Mouse (Mus musculus): ENCODE measurements around the gene Tead3. TPM values are rescaled to one million over a fixed set of nuclear protein-coding genes. Genes with fewer than 3 reads are reported as not detected.
"Not testable (repeated sequence)": the region's sequence is repeated elsewhere in the genome, so short reads cannot be mapped to it uniquely, and the experiment has no call there.

Gene Tead3
- polyA plus RNA-seq, 1 experiment from 2014 or later, result 1.8 TPM

DNA sequence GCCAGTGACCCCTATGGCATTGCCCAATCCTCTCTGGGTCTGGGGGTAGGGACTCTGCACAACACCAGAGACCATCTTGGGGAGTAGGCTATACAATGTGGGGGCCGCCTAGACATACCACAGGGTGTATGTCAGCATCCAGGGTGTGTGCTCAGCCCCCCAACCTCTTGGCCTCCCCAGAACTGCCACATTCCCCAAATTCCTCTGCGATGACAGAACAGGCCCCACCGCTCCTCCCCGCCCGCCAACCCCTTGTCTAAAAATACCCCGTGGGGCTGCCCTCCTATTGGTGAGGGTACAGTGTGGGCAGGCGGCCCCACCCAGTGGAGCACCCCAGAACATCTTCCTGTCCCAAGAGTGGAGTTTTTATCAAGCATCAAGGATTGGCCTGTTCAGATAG lies 10.0 kb downstream of the Tead3 start:
- H3K9me3 ChIP-seq, result no peaks in the 10 kb centered on the region
- H3K4me1 ChIP-seq (replicated peaks), result peaks cover 14% of the 10 kb centered on the region
- 0 out of 2 replicates have a peak, but pooled peaks have one; percentile 21 for ATAC-seq (ENCODE audit: low FRiP score, low read depth)
- H3K36me3 ChIP-seq, result no peaks in the 10 kb centered on the region
- H3K4me3 ChIP-seq, result no peak overlapping the region
- no peak overlapping the region for H3K27ac ChIP-seq (replicated peaks)
- 76% methylated on average over 7 of the region's 7 CpGs for WGBS
- H3K4me2 ChIP-seq, result peak overlapping the region; percentile 54
- no peak overlapping the region; the same call in 1 of the 2 replicates for H3K9ac ChIP-seq
- H3K27me3 ChIP-seq, result no peaks in the 10 kb centered on the region; the same call in 1 of the 2 replicates

DNA sequence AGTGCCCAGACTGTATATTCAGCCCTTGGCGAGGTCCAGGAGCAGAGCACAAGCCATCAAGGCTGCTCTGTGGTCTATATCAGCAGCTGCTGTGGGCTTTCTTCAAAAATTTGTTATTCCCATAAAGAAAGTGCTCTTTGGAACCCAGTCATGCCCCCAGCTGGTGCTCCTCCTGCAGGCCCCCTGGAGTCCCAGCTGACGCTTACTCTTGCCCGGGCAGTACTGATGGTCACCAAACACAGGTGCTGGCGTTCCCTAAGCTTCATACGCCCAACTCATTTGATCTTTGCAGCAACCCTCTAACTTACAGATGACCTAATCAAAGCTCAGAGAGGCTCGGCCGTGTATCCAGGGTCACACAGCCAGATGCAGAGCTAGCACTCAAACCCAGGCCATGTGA lies 13.1 kb downstream of the Tead3 start:
- H3K9me3 ChIP-seq, result no peaks in the 10 kb centered on the region
- H3K4me3 ChIP-seq, result no peak overlapping the region
- 94% methylated on average over 7 of the region's 7 CpGs for WGBS
- H3K27me3 ChIP-seq, result no peaks in the 10 kb centered on the region
- no peak for ATAC-seq (ENCODE audit: low FRiP score, low read depth)
- H3K36me3 ChIP-seq, result no peaks in the 10 kb centered on the region
- no peak overlapping the region for H3K9ac ChIP-seq
- peaks cover 18% of the 10 kb centered on the region for H3K4me1 ChIP-seq (replicated peaks)
- no peak overlapping the region for H3K27ac ChIP-seq (replicated peaks)
- H3K4me2 ChIP-seq, result no peak overlapping the region

DNA sequence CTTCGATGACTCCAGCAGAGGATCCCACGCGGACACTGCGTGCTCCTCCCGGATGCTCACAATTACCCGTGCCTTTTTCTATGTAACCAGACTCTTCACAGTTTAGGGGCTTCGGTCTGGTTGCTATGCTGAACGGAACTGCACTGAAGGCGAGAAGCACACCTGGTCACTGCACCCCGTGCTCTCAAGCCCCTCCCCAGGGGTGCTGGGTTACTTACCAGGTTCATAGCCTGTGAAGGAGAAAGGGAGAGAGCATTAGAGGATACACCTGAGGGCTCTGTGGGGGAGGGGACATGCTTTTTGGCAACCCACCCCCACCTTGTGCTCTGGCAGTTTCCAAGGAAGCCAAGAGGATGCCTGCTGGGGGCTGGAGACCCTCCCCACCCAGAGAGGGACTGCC lies 15.3 kb downstream of the Tead3 start:
- ATAC-seq (ENCODE audit: low FRiP score, low read depth), result no peak
- WGBS, result 81% methylated on average over 10 of the region's 10 CpGs

DNA sequence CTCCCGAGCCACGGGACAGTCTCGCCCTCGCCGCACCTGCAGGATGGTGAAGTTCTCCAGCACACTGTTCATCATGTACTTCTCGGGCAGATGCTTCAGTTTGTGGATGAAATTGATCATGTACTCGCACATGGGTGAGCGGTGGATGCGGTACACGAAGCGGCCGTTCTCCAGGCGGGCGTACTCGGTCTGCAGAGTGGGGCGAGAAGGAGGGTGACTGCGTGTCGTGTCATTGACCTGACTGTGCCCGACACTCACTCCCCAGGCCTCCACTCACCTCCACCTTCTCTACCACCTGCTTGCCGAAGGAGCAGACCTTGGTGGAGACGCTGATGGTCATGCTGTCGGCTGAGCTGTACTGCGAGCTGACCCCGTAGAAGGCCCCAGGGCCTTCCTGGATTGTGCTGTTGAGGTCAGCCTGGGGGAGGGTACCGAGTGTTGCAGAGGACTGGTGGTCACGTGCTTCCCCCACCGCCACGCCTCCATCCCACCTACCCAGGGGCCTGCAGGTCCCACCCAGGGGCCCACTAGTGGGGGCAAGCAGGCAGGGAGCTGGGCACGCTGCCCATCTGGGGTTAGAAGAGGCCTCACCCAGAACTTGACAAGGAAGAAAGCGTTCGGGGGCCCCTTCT lies 17.6 kb downstream of the Tead3 start:
- Histone ChIP-seq H3K27me3 (no peaks in the 10 kb centered on the region), H3K4me1 (replicated peaks) (peaks cover 29% of the 10 kb centered on the region), H3K27ac (replicated peaks) (no peak overlapping the region), H3K4me2 (peak overlapping the region; percentile 35), H3K9ac (no peak overlapping the region), H3K9me3 (no peaks in the 10 kb centered on the region), H3K36me3 (peaks cover 15% of the 10 kb centered on the region), H3K4me3 (no peak overlapping the region)
- ATAC-seq (ENCODE audit: low FRiP score, low read depth), result no peak
- WGBS, result 63% methylated on average over 31 of the region's 31 CpGs

More for the DNA sequence above, 15.3 kb downstream of the Tead3 start:
- Histone ChIP-seq H3K9ac (no peak overlapping the region), H3K36me3 (peaks cover 10% of the 10 kb centered on the region), H3K4me2 (no peak overlapping the region), H3K27me3 (no peaks in the 10 kb centered on the region), H3K9me3 (no peaks in the 10 kb centered on the region), H3K27ac (replicated peaks) (no peak overlapping the region), H3K4me1 (replicated peaks) (peaks cover 13% of the 10 kb centered on the region; the same call in 1 of the 2 replicates), H3K4me3 (no peak overlapping the region)

DNA sequence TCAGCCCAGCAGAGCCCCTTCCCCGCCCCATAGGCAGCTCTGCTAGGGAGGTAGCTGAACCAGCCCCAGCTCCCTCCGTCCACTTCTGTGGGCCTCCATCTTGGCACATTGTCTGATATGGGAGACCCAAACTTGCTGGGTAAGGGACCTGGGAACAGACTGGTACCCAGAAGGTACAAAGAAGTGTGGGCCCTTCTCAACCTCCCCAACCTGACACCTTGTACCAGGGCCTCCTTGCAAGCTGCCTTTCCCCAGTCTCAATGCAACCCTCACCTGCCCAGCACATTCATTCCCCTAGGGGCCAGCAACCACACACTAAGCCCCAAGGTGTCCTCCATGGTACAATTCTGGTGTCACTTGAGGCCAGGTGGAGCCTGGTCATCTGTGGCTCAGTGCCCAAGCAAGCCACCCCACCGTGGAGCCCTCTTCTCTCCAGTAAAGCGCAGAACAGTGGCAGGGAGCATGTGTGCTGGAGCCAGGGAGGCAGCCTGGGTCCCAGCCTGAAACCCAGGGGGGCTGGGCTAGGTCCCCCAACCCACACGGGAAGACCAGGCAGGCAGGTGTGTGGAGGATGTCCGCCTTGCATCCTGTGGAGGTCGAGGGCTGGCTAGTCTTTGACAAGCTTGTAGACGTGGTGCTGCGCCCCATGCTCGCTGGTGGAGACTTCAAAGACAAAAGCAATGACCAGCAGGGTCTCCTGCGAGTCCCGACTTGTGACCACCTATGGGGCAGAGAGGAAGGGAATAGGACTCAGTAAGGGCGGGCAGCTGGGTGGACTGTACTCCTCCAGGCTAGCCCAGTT lies 18.3 kb downstream of the Tead3 start:
- H3K9me3 ChIP-seq, result no peaks in the 10 kb centered on the region
- H3K4me3 ChIP-seq, result no peak overlapping the region
- no peak for ATAC-seq (ENCODE audit: low FRiP score, low read depth)
- H3K9ac ChIP-seq, result no peak overlapping the region
- H3K36me3 ChIP-seq, result peaks cover 15% of the 10 kb centered on the region
- H3K4me2 ChIP-seq, result no peak overlapping the region
- no peaks in the 10 kb centered on the region for H3K27me3 ChIP-seq
- 42% methylated on average over 13 of the region's 13 CpGs for WGBS
- H3K4me1 ChIP-seq (replicated peaks), result peaks cover 36% of the 10 kb centered on the region
- H3K27ac ChIP-seq (replicated peaks), result no peak overlapping the region

DNA sequence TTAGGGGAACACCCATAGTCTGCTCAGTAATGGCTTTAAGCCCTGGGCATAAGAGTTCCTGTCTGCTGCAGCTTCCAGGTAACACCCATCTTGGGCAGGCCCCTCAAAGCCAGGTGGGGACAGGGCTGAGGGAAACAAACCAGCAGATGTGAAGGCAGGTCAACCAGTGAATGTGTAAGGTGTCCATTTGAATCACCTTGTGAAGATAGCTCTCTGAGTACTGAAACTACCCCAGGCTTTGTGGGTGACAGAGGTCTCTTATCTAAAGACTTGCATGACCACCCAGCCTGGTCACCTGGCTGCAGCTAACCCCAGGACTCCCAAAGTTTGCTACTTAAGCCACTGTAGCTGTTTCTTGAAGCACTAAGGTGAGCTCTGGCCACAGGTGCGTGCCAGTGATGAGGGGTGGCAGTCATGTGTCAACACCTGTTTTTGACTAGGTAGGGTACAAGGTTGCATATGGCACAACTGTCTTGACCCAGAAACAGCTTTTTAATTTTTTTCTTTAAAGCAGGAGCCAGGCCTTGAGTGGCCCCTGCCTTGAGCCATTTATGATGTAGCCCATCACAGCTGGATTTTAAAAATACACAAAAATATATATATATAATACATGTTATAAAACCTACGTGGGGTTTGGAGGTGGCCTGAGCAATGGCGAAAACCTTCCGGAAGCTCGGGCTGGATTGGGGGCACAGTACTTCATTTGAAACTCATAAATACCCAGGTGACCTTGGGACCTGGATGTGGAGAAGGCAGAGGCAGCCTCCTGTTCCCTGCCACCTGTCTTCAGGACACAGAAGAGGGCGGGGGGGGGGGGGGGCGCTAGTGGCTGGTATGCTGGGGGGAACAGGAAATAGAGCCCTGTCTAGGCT lies 19.1 kb downstream of the Tead3 start:
- Histone ChIP-seq H3K4me2 (no peak overlapping the region), H3K27ac (replicated peaks) (no peak overlapping the region), H3K36me3 (peaks cover 15% of the 10 kb centered on the region), H3K9me3 (no peaks in the 10 kb centered on the region), H3K4me1 (replicated peaks) (peaks cover 37% of the 10 kb centered on the region), H3K27me3 (no peaks in the 10 kb centered on the region), H3K9ac (no peak overlapping the region), H3K4me3 (no peak overlapping the region)
- ATAC-seq (ENCODE audit: low FRiP score, low read depth), result no peak
- 40% methylated on average over 6 of the region's 7 CpGs for WGBS

DNA sequence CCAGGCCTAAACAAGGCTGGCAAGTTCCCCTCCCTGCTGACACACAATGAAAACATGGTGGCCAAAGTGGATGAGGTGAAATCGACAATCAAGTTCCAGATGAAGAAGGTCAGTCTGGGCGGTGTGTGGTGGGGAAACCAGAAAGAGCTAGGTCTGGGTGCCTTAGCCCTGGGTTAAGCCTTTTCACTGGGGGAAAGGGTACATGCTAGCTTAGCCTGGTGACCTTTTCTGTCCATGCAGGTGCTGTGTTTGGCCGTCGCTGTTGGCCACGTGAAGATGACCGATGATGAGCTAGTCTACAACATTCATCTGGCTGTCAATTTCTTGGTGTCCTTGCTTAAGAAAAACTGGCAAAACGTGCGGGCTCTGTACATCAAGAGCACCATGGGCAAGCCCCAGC lies 20.0 kb downstream of the Tead3 start:
- peaks cover 15% of the 10 kb centered on the region for H3K36me3 ChIP-seq
- not testable (repeated sequence) for H3K4me3 ChIP-seq; H3K9ac ChIP-seq; H3K27ac ChIP-seq (replicated peaks); ATAC-seq (ENCODE audit: low FRiP score, low read depth); H3K9me3 ChIP-seq; H3K4me2 ChIP-seq; H3K27me3 ChIP-seq
- 68% methylated on average over 8 of the region's 8 CpGs for WGBS
- H3K4me1 ChIP-seq (replicated peaks), result peaks cover 37% of the 10 kb centered on the region

DNA sequence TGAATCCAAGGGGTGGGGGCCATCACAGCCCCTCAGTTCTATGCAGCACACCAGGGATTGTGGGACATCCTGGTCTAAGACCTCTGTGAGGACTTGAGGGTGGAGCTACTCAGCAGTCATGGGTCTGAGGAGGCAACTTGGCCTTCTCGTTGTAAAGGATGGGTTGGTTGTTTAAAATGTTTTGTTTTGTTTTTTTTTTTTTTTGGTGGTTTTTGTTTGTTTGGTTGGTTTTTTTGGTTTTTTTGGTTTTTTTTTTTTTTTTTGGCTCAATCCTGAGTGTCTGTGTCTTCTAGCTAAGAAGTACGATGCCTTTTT lies 20.4 kb downstream of the Tead3 start:
- peaks cover 37% of the 10 kb centered on the region for H3K4me1 ChIP-seq (replicated peaks)
- no peak for ATAC-seq (ENCODE audit: low FRiP score, low read depth)
- H3K27me3 ChIP-seq, result no peaks in the 10 kb centered on the region
- peak overlapping the region; percentile 79 for H3K4me3 ChIP-seq
- peak overlapping the region; percentile 98 for H3K4me2 ChIP-seq
- 67% methylated on average over 2 of the region's 2 CpGs for WGBS
- H3K36me3 ChIP-seq, result peaks cover 15% of the 10 kb centered on the region
- no peak overlapping the region for H3K27ac ChIP-seq (replicated peaks)
- H3K9me3 ChIP-seq, result no peaks in the 10 kb centered on the region
- H3K9ac ChIP-seq, result peak overlapping the region; percentile 99

DNA sequence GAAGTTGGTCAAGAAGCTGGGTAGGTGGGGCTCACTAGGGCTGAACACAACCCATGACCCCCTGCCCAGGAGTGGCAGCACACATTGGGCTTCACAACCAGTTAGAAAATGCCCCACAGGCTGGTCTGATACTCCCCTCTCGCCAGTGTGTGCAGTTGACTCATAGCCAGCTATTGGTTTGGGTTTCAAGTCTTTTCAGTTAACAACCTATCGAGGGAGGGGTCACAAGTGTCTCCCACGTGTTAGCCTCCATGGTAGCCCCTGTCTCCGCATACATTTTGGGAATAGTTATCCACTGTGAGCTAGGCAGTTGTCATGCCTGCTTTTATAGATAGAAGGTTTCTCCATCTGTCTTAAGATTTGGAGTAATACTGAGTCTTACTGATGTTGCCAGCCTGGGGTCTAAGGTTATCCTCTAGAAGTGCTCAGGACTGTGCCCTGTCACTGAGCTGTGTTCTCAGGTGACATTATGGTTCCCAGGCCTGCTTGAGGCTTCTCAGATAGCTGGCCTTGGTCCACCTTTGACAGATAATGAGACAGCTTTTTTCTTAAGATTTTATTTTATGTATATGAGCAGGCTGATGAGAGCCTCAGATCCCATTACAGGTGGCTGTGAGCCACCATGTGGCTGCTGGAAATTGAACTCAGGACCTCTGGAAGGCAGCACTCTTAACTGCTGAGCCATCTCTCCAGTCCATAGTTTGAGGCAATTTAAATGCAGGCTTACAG lies 20.9 kb downstream of the Tead3 start:
- H3K4me1 ChIP-seq (replicated peaks), result peaks cover 37% of the 10 kb centered on the region
- H3K4me3 ChIP-seq, result peak overlapping the region; percentile 79
- H3K4me2 ChIP-seq, result peak overlapping the region; percentile 98
- ATAC-seq (ENCODE audit: low FRiP score, low read depth), result no peak
- 7% methylated on average over 4 of the region's 4 CpGs for WGBS
- no peaks in the 10 kb centered on the region for H3K9me3 ChIP-seq
- H3K27ac ChIP-seq (replicated peaks), result peak overlapping the region; percentile 88; the same call in 1 of the 2 replicates
- no peaks in the 10 kb centered on the region for H3K27me3 ChIP-seq
- H3K9ac ChIP-seq, result peak overlapping the region; percentile 99
- H3K36me3 ChIP-seq, result peaks cover 15% of the 10 kb centered on the region

DNA sequence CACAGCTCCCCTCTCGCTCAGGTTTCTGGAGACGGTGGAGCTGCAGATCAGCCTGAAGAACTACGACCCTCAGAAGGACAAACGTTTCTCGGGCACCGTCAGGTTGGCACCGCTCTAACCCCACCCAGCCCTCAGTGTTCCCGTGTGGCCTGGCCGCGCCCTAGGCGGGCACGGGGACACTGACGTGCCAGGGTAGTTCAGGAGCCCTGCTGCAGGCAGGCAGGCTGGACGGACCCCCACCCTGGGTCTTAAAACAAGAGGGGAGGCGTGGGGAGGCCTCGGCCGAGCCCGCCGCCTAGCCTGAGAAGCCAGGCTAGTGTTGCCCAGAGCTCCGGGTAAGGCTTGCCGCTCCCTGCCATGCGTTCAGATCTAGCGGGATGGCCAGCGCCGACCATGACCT lies 21.7 kb downstream of the Tead3 start:
- H3K4me1 ChIP-seq (replicated peaks), result peaks cover 37% of the 10 kb centered on the region
- peak overlapping the region; percentile 98 for H3K4me2 ChIP-seq
- 0 out of 2 replicates have a peak, but pooled peaks have one; percentile 31 for ATAC-seq (ENCODE audit: low FRiP score, low read depth)
- no peaks in the 10 kb centered on the region for H3K27me3 ChIP-seq
- peak overlapping the region; percentile 79 for H3K4me3 ChIP-seq
- peaks cover 17% of the 10 kb centered on the region for H3K36me3 ChIP-seq
- WGBS, result under 1% methylated on average over 25 of the region's 25 CpGs
- peak overlapping the region; percentile 99 for H3K9ac ChIP-seq
- H3K27ac ChIP-seq (replicated peaks), result peak overlapping the region; percentile 88
- H3K9me3 ChIP-seq, result no peaks in the 10 kb centered on the region

DNA sequence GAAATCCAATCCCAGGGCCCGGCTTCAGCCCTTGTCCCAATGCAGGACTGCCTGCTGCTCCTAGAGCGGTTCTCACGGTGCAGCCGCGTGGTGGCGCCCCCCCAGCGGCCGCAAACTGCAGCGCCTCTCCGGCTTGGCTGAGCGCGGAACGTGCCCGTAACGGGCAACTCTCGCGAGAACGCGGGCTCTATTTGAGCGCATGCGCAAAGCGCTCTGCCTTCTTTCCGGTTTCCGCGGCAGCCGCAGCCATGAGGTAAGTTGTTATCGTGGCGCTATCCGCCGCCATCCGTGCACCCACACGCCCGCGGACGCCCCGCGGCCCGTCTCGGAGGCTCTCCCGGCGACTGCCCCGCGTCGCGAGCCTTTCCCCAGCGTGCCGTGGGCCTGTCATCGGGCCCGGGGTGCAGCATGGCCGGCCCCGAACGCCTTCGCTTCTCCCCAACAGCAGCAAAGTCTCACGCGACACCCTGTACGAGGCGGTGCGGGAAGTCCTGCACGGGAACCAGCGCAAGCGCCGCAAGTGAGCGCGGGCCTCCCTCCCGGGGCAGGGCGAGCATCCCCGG lies 22.2 kb downstream of the Tead3 start, which contains the start of gene Rpl10a:
Gene Rpl10a, plus strand, starts transcription at position 106 of the 563 bp plus-strand sequence.
- Histone ChIP-seq H3K9me3 (no peaks in the 10 kb centered on the region), H3K27me3 (no peaks in the 10 kb centered on the region), H3K36me3 (peaks cover 17% of the 10 kb centered on the region), H3K9ac (peak within 1 kb of the TSS; percentile 99), H3K27ac (replicated peaks) (peak within 1 kb of the TSS; percentile 88), H3K4me3 (peak within 1 kb of the TSS; percentile 79), H3K4me1 (replicated peaks) (peaks cover 34% of the 10 kb centered on the region), H3K4me2 (peak within 1 kb of the TSS; percentile 98)
- under 1% methylated on average over 65 of the region's 67 CpGs for WGBS
- peak; percentile 84 for ATAC-seq (ENCODE audit: low FRiP score, low read depth)
